15 mouse cellular contexts compared by ENCODE assay signal in the genomic region with DNA sequence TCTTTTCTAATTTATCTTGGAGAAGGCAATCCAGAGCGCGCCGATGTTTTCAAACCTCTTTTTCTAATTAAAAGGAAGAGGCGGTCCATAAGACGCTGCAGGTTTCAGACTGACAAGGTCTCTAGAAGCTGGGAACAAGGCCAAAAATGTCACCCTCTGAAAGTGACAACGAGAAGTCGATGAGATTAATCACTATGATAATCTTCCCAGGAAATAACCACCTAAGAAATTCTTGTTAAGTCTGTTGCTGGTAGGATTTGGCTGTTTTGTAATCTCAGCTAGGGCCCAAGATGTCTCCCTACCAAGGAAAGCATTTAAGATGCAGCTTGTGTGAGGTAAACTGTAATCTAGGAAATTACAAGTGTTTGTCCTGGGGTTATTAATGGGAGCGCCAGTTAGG.
"Had no signal": no experiment of that assay in that cellular context is flagged by ENCODE, and none has a peak within 500 bp of the region (broad histone marks: within the 10 kb centered on the region; RNA-seq: fewer than 3 reads in every experiment).

No protein-coding gene starts in this region.

- H3K9ac ChIP-seq: kidney, embryonic 15.5 days; limb, embryonic 13.5 days; liver, embryonic 14.5 days had no signal

- H3K27ac ChIP-seq: kidney, embryonic 15.5 days; limb, embryonic 13.5 days; liver, embryonic 14.5 days; macrophage had no signal

- H3K4me2 ChIP-seq: kidney, embryonic 15.5 days; limb, embryonic 13.5 days; midbrain, embryonic 11.5 days had no signal

- H3K4me3 ChIP-seq: kidney, embryonic 15.5 days; limb, embryonic 13.5 days; megakaryocyte, embryonic 14.5 days had no signal

- H3K9me3 ChIP-seq: kidney, embryonic 15.5 days; limb, embryonic 13.5 days; megakaryocyte, embryonic 14.5 days had no signal

- DNase-seq: kidney, postnatal 14 days; left cerebral cortex, postnatal 4 days; lung, adult 18-20 months; right cerebral cortex, postnatal 4 days; spleen, adult 18-20 months; thymus, adult 18-20 months; thymus, postnatal 14 days had no signal

- ATAC-seq: lung, postnatal 0 days; midbrain, embryonic 16.5 days had no signal

- H3K36me3 ChIP-seq: kidney, embryonic 15.5 days; limb, embryonic 13.5 days had no signal
